Mouse (Mus musculus) erythroid progenitor cell, adult 5-6 weeks (primary cell): Measurements from ENCODE around the gene Hoxc9. TPM values are rescaled to one million over a fixed set of nuclear protein-coding genes. Genes with fewer than 3 reads are reported as not detected.

Experiments used
- ATAC-seq: replicated peaks from 2 replicates; pipeline ENCODE4 v1.8.0; 2016; ENCODE audit warnings: moderate number of reproducible peaks, mild to moderate bottlenecking, moderate TSS enrichment, inconsistent platforms; ENCODE audit not compliant: poor library complexity, low FRiP score, severe bottlenecking
- total RNA-seq, 2 experiments: library from RNA; stranded (forward) in 1 of 2; stranded (reverse) in 1 of 2; fragments of 150-400 nt in 1 of 2; fragments of 186-747, 209-891 nt in 1 of 2; gene quantifications; 2 replicates each; pipeline versions ENCODE4 v1.2.3 to v1.2.4; 2015 to 2017; ENCODE audit warnings: low replicate concordance in 2 of 2

Hoxc9 gene
- total RNA-seq, 2 experiments from 2014 or later = not detected

- no peak for ATAC-seq
Observed at GRCm38 (mm10) chr15:102955007-102955382, 21.2 kb upstream of the Hoxc9 start.

- ATAC-seq = no peak
Observed at GRCm38 (mm10) chr15:102955833-102956640, 20.2 kb upstream of the Hoxc9 start.

- ATAC-seq = no peak
Observed at GRCm38 (mm10) chr15:102956906-102957305, 19.3 kb upstream of the Hoxc9 start.

DNA sequence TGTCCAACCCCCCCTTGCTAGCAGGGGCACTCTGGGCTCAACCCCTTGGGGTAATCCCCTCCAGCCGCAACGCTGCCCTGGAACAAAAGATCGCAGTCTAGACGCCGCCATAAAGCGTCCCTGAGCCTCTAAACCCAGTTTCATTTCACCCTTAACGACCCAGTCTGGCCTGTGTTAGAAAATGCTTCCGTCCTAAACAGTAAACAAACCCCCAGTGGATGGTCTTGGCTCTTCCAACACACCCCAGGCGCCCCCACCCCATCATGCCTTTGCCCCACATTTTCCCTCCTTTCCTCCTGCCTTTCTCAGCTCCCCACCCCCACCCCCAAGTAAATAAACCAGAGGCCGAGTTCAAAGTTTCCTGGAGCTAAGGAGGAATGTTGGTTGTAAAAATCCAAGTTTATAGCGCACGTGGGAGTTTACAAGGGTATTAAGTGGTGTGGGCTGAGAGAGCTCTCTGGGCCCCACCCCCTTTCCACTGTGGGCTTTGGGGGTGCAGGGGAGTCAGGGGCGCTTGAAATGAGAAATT is 16.5 kb upstream of the Hoxc9 start:
- no peak for ATAC-seq

DNA sequence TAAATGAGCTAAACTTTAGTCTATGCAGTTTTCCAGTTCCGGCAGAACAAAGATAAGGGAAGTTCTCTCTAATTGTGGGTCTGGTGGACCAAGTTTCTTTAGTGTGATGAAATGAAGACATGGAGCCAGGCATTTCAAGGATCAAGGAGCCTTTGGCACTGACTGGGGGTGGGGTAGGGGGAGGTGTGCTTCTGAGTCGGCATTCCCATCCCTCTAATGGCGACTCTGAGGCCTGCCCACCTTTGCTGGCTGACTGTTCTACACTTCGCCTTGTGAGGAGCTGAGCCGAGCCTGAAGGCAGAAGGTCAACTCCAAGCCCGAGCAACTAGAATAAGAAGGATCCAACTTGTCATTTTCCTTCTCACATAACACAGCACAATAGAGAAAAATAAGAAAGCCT is 14.5 kb upstream of the Hoxc9 start:
- ATAC-seq = no peak

DNA sequence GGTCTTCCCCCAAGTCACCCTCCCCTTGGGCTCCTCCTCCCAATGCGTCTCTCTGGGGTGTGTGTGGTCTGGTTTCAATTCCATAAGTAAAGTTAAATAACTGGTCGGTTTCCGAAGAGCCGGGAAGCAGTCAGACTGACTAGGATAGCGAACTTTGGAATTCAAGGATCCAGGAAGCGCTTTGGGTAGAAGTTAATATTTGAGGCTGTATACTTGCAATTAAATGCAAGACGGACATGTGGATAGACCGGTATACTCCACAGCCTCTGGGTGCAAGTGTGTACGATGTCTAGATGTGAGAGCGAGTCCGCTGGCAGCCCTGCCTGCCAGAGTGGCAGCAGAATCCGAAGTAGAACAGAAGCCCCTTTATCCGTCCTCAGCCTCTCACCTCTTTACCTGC is 13.7 kb upstream of the Hoxc9 start:
- no peak for ATAC-seq

- no peak for ATAC-seq
Observed at GRCm38 (mm10) chr15:102963259-102963658, 13.0 kb upstream of the Hoxc9 start.

DNA sequence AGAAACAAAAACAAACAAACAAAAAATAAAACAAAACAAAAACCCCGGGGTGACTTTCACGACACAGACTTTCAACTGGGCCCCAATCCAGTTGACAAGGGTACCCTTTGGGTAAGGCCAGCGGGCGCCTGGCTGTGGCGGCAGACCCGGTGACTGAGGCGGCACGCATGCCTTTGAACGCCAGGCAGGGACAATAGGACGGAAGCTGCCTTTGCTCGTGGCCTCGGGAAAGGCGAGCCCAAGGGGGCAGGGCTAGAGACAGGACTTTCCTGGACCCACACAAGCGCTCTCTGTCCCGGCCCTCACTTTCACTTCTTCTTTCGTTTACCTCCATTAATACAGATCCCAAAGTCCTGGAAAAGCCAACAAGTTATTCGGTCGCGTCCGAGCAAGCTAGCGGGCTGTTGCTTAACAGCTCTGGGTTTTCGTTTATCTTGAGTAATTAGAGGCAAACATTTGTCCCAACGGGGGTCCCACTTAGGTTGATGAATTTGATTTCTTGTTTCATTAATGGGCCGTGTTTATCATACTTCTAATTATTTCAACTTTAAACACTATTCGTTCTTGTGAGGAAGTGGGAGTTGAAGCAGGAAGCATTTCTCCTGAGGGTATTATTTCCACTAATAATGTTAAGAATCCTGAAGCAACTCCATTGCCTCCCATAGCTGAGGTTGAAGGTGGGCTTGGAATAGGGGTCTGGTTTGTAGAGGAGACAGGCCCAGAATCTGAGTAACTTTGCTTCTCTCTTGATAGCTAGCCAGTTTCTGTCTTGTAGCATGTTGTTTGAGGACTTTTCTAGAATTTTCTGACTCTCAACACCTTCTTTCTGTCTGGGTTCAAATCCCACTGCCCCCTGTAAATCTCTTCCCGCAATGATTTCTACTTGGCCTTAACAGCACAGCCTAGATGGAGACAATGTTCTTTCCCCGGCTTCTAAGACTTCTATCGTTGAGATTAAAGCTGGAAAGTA is 12.3 kb upstream of the Hoxc9 start:
- ATAC-seq = no peak

DNA sequence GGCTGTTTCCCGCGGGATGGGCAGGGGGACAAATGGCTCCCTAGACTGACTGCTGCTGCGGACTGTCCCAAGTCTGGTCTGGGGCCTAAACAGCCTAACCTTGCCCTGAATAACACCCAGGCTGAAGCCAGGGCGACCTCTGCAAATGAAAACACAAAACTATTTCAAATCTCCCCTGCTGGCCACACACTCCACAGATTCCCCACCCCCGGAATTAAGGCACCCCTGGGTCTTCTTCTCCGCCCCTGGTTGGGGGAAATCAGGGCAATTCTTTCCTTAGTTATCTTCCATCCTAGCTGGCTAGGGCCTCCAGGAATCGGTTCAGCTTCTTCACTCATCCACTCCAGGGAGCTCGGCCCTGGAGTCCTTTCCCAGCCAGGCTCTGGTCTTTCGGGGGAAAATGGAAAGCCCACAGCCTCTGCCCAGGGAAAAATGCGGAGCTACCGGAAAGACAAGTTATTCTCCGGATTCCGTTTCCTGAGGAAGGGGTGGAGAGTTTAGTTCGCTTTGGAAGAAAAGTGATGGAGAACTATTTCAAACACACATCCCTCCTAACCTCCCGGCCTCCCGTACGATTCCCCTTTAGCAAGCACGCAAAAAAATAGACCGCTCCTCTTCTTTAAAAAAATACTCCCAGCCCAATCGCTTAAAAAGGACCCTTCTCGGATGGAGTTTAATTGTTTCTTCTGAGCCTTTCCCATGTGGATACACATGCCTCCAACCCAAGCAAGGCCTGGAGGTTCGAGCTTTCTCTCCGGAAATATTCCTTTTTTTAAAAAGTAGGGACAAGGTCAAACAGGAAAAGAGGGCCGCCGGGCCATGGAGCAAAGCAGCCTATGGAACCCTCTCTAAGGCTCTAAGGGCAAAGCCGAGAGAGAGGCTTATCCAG is 11.0 kb upstream of the Hoxc9 start:
- ATAC-seq = no peak

DNA sequence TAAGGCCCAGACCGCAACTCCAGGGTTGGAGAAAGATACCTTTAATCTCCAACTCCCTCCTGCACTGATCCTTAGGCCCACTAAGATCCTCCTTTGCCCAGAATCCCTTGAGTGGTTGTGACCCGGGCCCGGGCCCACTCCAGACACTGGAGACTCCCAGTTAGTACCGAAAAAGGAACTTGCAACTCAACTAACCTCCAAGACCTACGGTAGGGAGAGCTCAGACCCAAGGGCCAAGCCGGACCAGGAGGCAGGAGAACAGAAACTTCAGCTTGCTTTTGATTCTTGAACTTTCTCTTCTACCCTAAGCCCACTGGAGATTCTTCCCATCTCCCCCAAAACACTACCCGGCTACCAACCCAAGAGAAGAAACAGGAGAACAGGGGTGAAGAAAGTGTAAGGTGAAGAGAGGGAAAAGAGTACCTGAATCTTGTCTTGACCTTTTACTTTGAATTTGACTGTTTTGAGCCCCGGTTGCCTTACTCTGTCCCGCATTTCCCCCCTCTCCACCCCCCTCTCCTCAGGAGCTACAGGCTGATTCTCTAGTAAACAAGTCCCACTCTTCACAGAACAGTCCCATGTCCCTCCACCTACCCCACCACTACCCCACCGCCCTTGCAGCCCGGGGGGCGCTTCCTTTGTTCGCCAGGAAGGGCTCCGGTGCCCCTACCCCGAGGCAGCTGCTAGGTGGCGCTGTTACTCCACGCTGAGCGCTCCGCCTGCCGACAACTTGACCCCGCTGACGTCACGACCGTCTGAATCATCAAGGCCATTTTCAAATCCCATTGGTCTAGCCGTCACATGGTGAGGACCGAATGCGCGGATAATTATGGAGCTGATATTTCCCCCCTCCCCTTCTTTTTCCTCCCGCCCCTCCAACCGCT is 10.1 kb upstream of the Hoxc9 start:
- no peak for ATAC-seq

GRCm38 (mm10) chr15:102966776-102967311 is 9.4 kb upstream of the Hoxc9 start, which contains the start of gene Hoxc10:
Gene Hoxc10, plus strand, starts transcription at chr15:102966796.
- ATAC-seq = no peak; the same call in 1 of the 2 replicates

GRCm38 (mm10) chr15:102967312-102967510 is 9.0 kb upstream of the Hoxc9 start, which contains the start of gene Hoxc5:
Gene Hoxc5, plus strand, starts transcription at chr15:102967443.
- ATAC-seq = no peak

GRCm38 (mm10) chr15:102967511-102968397 is 8.5 kb upstream of the Hoxc9 start:
- no peak for ATAC-seq

DNA sequence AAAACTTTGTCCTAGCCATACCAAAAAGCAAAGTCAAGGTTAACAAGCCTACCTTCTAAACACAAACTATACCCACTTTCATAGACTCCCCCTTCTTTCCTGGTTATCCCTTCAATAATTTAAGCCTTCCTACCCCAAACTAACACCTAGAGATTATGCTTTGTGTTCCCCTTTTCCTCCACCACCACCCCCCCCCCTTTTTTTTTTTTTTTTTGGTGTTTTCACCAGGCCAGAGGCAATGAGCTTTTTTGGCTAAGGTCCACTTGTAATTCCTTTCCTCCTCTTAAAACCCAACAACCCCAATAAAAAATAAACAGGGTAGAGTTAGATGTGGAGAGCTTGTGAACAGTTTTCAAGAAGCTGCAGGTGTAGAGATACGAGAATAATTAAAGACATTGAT is 6.9 kb upstream of the Hoxc9 start:
- no peak for ATAC-seq

GRCm38 (mm10) chr15:102970740-102971139 is 5.5 kb upstream of the Hoxc9 start:
- no peak for ATAC-seq

GRCm38 (mm10) chr15:102972254-102972653 is 4.0 kb upstream of the Hoxc9 start:
- no peak for ATAC-seq

DNA sequence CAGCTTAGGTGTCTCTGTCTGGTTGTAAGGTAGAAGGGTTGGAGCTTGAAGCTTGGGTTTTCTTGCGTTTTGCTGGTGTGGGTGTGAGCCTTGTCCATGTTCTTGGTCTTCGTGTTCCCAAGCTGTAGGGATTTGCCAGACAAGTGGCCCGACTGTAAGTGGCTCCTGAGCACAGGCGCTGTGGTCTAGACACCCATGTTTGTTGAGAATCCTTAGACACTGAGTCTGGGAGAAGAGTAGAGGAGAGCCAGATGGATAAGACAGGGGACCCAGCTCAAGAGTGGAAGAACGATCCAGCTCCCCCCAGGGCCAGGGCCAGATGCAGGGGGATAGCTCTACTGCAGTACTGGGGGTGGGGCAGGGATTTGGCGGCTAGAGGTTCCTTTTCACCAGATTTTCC is 3.5 kb upstream of the Hoxc9 start:
- ATAC-seq = no peak

DNA sequence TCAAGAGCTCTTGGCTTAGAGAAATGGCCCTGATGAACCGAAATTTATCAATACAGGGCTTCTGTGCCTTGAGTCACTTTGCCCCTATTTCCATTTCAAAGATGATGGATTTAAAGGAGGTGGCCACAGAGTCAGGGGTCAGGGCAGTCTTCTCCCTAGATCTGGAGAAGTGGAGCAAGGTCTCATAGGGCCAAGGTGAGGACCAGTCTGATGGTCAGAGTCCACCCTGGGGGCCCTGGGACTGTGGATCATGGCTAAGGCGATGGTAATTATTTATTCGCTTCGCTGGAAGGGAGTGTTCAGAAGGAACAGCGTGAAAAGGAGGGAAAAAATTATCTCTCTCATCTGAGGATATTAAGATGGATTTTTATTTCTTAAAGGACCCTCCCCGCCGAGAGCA is 1.2 kb upstream of the Hoxc9 start:
- ATAC-seq = no peak
